ENCODE assay signal across 8 mouse cellular contexts in the genomic region with DNA sequence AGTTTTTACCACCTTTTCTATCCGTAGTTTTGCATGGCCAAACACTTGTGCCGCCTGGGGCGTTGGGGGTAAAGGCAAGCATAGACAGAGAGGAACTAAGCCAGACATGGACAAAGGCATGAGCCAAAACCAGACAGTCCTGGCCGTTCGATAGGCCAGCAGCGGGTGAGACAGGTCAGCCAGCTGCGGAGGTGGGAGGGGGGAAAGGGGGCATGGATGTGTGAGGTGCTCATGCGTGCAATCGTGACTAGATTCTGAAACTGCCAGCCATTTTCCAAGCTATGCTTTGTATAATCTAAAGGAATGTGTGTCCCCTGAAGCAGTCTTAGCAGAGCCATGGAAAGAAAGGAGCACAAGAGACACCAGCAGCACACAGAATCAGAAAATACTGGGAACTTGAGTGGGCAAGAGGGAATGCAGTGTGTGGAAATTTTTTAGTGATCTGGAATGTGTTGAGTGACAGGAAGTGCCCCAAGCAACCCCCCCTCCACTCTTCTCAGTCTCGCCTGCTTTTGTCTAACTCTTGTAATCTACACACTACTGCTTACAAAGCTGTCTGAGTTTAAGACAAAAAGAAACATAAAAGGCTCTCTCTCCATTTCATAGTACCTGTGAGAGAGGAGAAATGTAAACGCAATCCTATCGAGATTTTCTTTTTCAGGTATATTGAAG.
A peak's percentile ranks its signal among the peaks of the same experiment; 100 is the strongest.
DNase-seq lines count a peak whose midpoint lies in the region; ATAC-seq and TF ChIP-seq lines count a peak whose summit lies in the region.

No protein-coding gene starts in this region.

- peak overlapping the region; percentile 76 for H3K27ac ChIP-seq in bone marrow, adult 2 months (ENCODE audit: control insufficient read depth, insufficient read depth, low read depth, low read length, poor library complexity)
- peak overlapping the region; percentile 98 for H3K27ac ChIP-seq in heart, embryonic 13.5 days (replicated peaks)
- peak overlapping the region; percentile 97 for H3K27ac ChIP-seq in kidney, embryonic 16.5 days (ENCODE audit: low read length)
- peak overlapping the region; percentile 74 for H3K27ac ChIP-seq in liver, embryonic 15.5 days (replicated peaks)
- H3K27ac ChIP-seq in neural tube, embryonic 11.5 days (ENCODE audit: low read depth, low read length) = peak overlapping the region; percentile 97
- H3K27ac ChIP-seq in testis, adult 2 months (ENCODE audit: control insufficient read depth, insufficient read depth, low read depth, low read length) = no peak overlapping the region

- no peaks in the 10 kb centered on the region for H3K27me3 ChIP-seq in C2C12 (ENCODE audit: control insufficient read depth, insufficient read depth, insufficient read length)
- no peaks in the 10 kb centered on the region for H3K27me3 ChIP-seq in heart, embryonic 13.5 days (replicated peaks)
- no peaks in the 10 kb centered on the region for H3K27me3 ChIP-seq in kidney, embryonic 16.5 days (ENCODE audit: insufficient read depth, low read length)
- H3K27me3 ChIP-seq in liver, embryonic 15.5 days = no peaks in the 10 kb centered on the region
- H3K27me3 ChIP-seq in neural tube, embryonic 11.5 days (ENCODE audit: control insufficient read depth, insufficient read depth, low read length) = no peaks in the 10 kb centered on the region
- no peaks in the 10 kb centered on the region for H3K27me3 ChIP-seq in testis, adult 2 months (ENCODE audit: control insufficient read depth, insufficient read depth, low read length)

- under 1% methylated on average over 12 of the region's 12 CpGs for WGBS in bone marrow, adult 2 months
- 4% methylated on average over 12 of the region's 12 CpGs for WGBS in heart, embryonic 13.5 days
- WGBS in kidney, embryonic 16.5 days = 2% methylated on average over 12 of the region's 12 CpGs
- WGBS in liver, embryonic 15.5 days (ENCODE audit: insufficient replicate concordance) = 6% methylated on average over 12 of the region's 12 CpGs
- WGBS in neural tube, embryonic 11.5 days = 5% methylated on average over 12 of the region's 12 CpGs

- H3K4me1 ChIP-seq in bone marrow, adult 2 months (ENCODE audit: control insufficient read depth, insufficient read depth, low read length) = no peaks in the 10 kb centered on the region; the same call in none of the 2 replicates
- H3K4me1 ChIP-seq in heart, embryonic 13.5 days = peaks cover 22% of the 10 kb centered on the region
- H3K4me1 ChIP-seq in kidney, embryonic 16.5 days (ENCODE audit: insufficient read depth, low read length) = peaks cover 10% of the 10 kb centered on the region; the same call in 1 of the 2 replicates
- peaks cover 25% of the 10 kb centered on the region for H3K4me1 ChIP-seq in liver, embryonic 15.5 days (replicated peaks)
- no peaks in the 10 kb centered on the region; the same call in 1 of the 2 replicates for H3K4me1 ChIP-seq in neural tube, embryonic 11.5 days (ENCODE audit: control insufficient read depth, insufficient read depth, low read length)
- H3K4me1 ChIP-seq in testis, adult 2 months (ENCODE audit: control insufficient read depth, insufficient read depth, low read length) = no peaks in the 10 kb centered on the region

- peaks cover 32% of the 10 kb centered on the region for H3K79me2 ChIP-seq in C2C12 (ENCODE audit: control insufficient read depth, insufficient read depth)

- peak; percentile 75 for ATAC-seq in heart, embryonic 13.5 days (ENCODE audit: extremely low read depth, insufficient number of reproducible peaks, low FRiP score, low TSS enrichment)
- peak; percentile 90 for ATAC-seq in kidney, embryonic 16.5 days (ENCODE audit: low FRiP score, low TSS enrichment)
- ATAC-seq in liver, embryonic 15.5 days (ENCODE audit: insufficient read depth) = peak; percentile 80
- peak; percentile 87 for ATAC-seq in neural tube, embryonic 11.5 days (ENCODE audit: insufficient read depth, low FRiP score, low TSS enrichment)

- H3K79me3 ChIP-seq in C2C12 (ENCODE audit: low read depth) = peaks cover 14% of the 10 kb centered on the region

- peak; percentile 53 for DNase-seq in fibroblast of lung, adult 2 months (ENCODE audit: low read depth)
- peak; percentile 90 for DNase-seq in neural tube, embryonic 11.5 days (ENCODE audit: low spot score)

- peak overlapping the region; percentile 93 for H3ac ChIP-seq in C2C12 (ENCODE audit: control insufficient read depth, insufficient read length, low read depth)

- H3K36me3 ChIP-seq in C2C12 (ENCODE audit: control insufficient read depth, insufficient read depth) = no peaks in the 10 kb centered on the region
- no peaks in the 10 kb centered on the region for H3K36me3 ChIP-seq in heart, embryonic 13.5 days
- no peaks in the 10 kb centered on the region for H3K36me3 ChIP-seq in kidney, embryonic 16.5 days (ENCODE audit: insufficient read depth, low read length)
- no peaks in the 10 kb centered on the region for H3K36me3 ChIP-seq in liver, embryonic 15.5 days (replicated peaks)
- H3K36me3 ChIP-seq in neural tube, embryonic 11.5 days (ENCODE audit: control insufficient read depth, insufficient read depth, low read length) = no peaks in the 10 kb centered on the region
- no peaks in the 10 kb centered on the region for H3K36me3 ChIP-seq in testis, adult 2 months (ENCODE audit: control insufficient read depth, insufficient read depth, low read length)

- H3K4me2 ChIP-seq in heart, embryonic 13.5 days = peak overlapping the region; percentile 73
- peak overlapping the region; percentile 71 for H3K4me2 ChIP-seq in kidney, embryonic 16.5 days (replicated peaks; ENCODE audit: low read depth, low read length)
- H3K4me2 ChIP-seq in liver, embryonic 15.5 days = peak overlapping the region; percentile 78
- H3K4me2 ChIP-seq in neural tube, embryonic 11.5 days (ENCODE audit: low read depth) = peak overlapping the region; percentile 51

- peak overlapping the region; percentile 38 for H3K4me3 ChIP-seq in C2C12 (ENCODE audit: insufficient read depth, poor library complexity, severe bottlenecking)
- peak overlapping the region; percentile 67 for H3K4me3 ChIP-seq in bone marrow, adult 2 months (replicated peaks; ENCODE audit: control insufficient read depth, low read depth, low read length)
- peak overlapping the region; percentile 60 for H3K4me3 ChIP-seq in heart, embryonic 13.5 days
- H3K4me3 ChIP-seq in kidney, embryonic 16.5 days (ENCODE audit: low read length) = peak overlapping the region; percentile 62
- peak overlapping the region; percentile 60 for H3K4me3 ChIP-seq in liver, embryonic 15.5 days (replicated peaks)
- peak overlapping the region; percentile 48 for H3K4me3 ChIP-seq in neural tube, embryonic 11.5 days (ENCODE audit: low read depth, low read length)
- H3K4me3 ChIP-seq in testis, adult 2 months (ENCODE audit: control insufficient read depth, low read depth, low read length) = peak overlapping the region; percentile 26

- H3K9ac ChIP-seq in heart, embryonic 13.5 days = peak overlapping the region; percentile 85
- H3K9ac ChIP-seq in kidney, embryonic 16.5 days (replicated peaks; ENCODE audit: low read length) = peak overlapping the region; percentile 78
- peak overlapping the region; percentile 58 for H3K9ac ChIP-seq in liver, embryonic 15.5 days
- H3K9ac ChIP-seq in neural tube, embryonic 11.5 days (ENCODE audit: low read length) = peak overlapping the region; percentile 79

- TF ChIP-seq CTCF in C2C12 (IDR thresholded peaks at IDR 0.05; ENCODE audit: control insufficient read depth, insufficient read depth, insufficient read length) = no peak
- TF ChIP-seq CTCF in bone marrow, adult 2 months (IDR thresholded peaks at IDR 0.05; ENCODE audit: control insufficient read depth, insufficient read depth, low read length) = no peak
- TF ChIP-seq CTCF in testis, adult 2 months (IDR thresholded peaks at IDR 0.05; ENCODE audit: control insufficient read depth, insufficient read depth, insufficient replicate concordance, low read depth, low read length) = no peak

- no peaks in the 10 kb centered on the region for H3K9me3 ChIP-seq in heart, embryonic 13.5 days
- no peaks in the 10 kb centered on the region for H3K9me3 ChIP-seq in kidney, embryonic 16.5 days (ENCODE audit: low read length)
- H3K9me3 ChIP-seq in liver, embryonic 15.5 days (replicated peaks) = no peaks in the 10 kb centered on the region
- no peaks in the 10 kb centered on the region for H3K9me3 ChIP-seq in neural tube, embryonic 11.5 days (ENCODE audit: control insufficient read depth, low read length)

- TF ChIP-seq POLR2A in bone marrow, adult 2 months (IDR thresholded peaks at IDR 0.05; ENCODE audit: borderline replicate concordance, control insufficient read depth, low read depth, low read length) = no peak
- no peak for TF ChIP-seq POLR2A in testis, adult 2 months (IDR thresholded peaks at IDR 0.05; ENCODE audit: control insufficient read depth, low read depth, low read length)

TF ChIP-seq in C2C12, 6 proteins besides CTCF, POLR2A, EP300 and RAD21:
- TF ChIP-seq MAX (IDR thresholded peaks at IDR 0.05) (peak; percentile 36), CEBPB (IDR thresholded peaks at IDR 0.05; ENCODE audit: low read depth) (no peak)
